Mouse (Mus musculus) liver, postnatal 0 days (tissue): ENCODE data around the gene Mrpl28. TPM values are rescaled to one million over a fixed set of nuclear protein-coding genes. Genes with fewer than 3 reads are reported as not detected.

ENCODE experiments used
- ATAC-seq: fragments of 200-750 bp; cut with Nextera tagmentation; 2 replicates; pipeline ENCODE4 v1.8.0; 2017; ENCODE audit warnings: mild to moderate bottlenecking, moderate library complexity
- DNase-seq: peaks from one replicate; pipeline ENCODE4 v3.0.0-alpha.2; 2016
- H3K27ac ChIP-seq: fragments of 300-500 bp; sonication (generic); 2 replicates; pipeline ENCODE4 v1.5.1; 2014; ENCODE audit warnings: antibody characterized with exemption, moderate library complexity, mild to moderate bottlenecking, low read depth
- H3K27me3 ChIP-seq: fragments of 300-500 bp; sonication (generic); 2 replicates; pipeline ENCODE4 v1.6.1; 2014; ENCODE audit warnings: low read length, control low read depth, mixed read lengths; ENCODE audit not compliant: insufficient read depth
- H3K36me3 ChIP-seq: fragments of 300-500 bp; sonication (generic); replicated peaks from 2 replicates; pipeline ENCODE4 v1.6.1; 2014; ENCODE audit warnings: mild to moderate bottlenecking, control low read depth, low read length, moderate library complexity, mixed read lengths; ENCODE audit not compliant: insufficient read depth
- H3K4me1 ChIP-seq: fragments of 300-500 bp; sonication (generic); 2 replicates; pipeline ENCODE4 v1.6.1; 2014; ENCODE audit warnings: antibody characterized with exemption, mild to moderate bottlenecking, control low read depth; ENCODE audit not compliant: insufficient read depth
- H3K4me2 ChIP-seq: fragments of 300-500 bp; sonication (generic); 2 replicates; pipeline ENCODE4 v1.6.1; 2014; ENCODE audit warnings: low read depth, mild to moderate bottlenecking, low read length, moderate library complexity, mixed read lengths
- H3K4me3 ChIP-seq: fragments of 300-500 bp; sonication (generic); 2 replicates; pipeline ENCODE4 v1.5.1; 2014; ENCODE audit warnings: low read depth, low read length
- H3K9ac ChIP-seq: fragments of 300-500 bp; sonication (generic); replicated peaks from 2 replicates; pipeline ENCODE4 v1.6.1; 2014; ENCODE audit warnings: mild to moderate bottlenecking, moderate library complexity
- H3K9me3 ChIP-seq: fragments of 300-500 bp; sonication (generic); 2 replicates; pipeline ENCODE4 v1.6.1; 2016; ENCODE audit warnings: mild to moderate bottlenecking, control low read depth, low read length, mixed read lengths
- CTCF ChIP-seq: sonication (generic); IDR thresholded peaks from 2 replicates; pipeline ENCODE4 v1.5.1; 2016; ENCODE audit warnings: antibody characterized with exemption, low read depth
- EP300 ChIP-seq: IDR thresholded peaks from 2 replicates; pipeline ENCODE4 v1.6.1; 2016; ENCODE audit warnings: antibody characterized with exemption, low read depth, mild to moderate bottlenecking
- WGBS: fragments of 180-500 bp; shearing (Covaris S2); extraction: QIAGEN DNeasy Blood & Tissue Kit; methylation state at CpG from one replicate; pipeline ENCODE4 v1.1.7; 2014; ENCODE audit not compliant: insufficient replicate concordance; 5-methylcytosine and 5-hydroxymethylcytosine counted together
- polyA plus RNA-seq: library from polyadenylated mRNA; unstranded; fragments of >200 nt; fragmentation: Nextera tagmentation; extraction: Ambion mirVana; gene quantifications from 2 replicates; pipeline ENCODE4 v1.2.1, GENCODE M21; 2015

Gene Mrpl28
- polyA plus RNA-seq, 1 experiment from 2014 or later: 85.9 TPM

DNA sequence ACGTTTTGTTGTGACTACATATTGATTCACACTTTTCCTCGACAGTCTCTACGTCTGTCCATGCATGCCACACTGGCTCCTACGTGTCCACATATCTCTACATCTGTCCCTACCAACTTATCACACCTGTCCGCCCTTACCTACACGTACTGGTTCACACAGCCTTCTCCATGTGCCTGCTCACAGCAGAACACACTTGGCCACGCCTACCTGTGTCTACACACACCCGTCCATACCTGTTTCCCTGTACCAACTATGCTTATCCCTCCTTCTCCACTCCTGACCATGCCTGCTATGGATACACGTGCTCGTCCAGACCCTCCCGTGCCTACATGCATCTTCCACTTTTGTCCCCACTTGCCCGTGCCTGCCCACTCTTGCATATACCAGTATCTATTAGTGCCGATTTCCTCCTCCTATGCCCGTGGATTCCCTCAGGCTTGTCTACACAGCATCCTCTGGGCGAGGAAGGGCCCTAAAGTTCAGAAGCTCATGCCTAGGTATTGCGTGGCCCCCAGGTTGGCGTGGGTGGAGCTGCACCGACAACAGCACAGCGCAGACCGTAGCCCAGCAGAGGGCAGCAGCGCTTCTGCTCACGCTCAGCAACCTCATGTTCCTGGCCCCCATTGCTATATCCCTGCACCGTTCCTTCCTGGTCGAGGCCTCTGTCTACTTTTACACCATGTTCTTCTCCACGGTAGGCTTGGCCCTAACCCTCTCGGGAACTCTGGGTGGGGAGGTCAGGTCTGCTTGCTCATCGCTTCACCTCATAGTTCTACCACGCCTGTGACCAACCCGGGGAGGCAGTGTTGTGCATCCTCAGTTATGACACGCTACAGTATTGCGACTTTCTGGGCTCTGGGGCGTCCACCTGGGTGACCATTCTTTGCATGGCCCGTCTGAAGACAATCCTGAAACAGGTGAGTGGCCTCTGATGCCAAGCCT is 3.3 kb upstream of the Mrpl28 start:
- Histone ChIP-seq H3K9me3 (no peaks in the 10 kb centered on the region), H3K36me3 (no peaks in the 10 kb centered on the region), H3K9ac (no peak overlapping the region), H3K4me3 (no peak overlapping the region), H3K27me3 (peaks cover 3% of the 10 kb centered on the region; the same call in 1 of the 2 replicates), H3K4me2 (no peak overlapping the region), H3K27ac (no peak overlapping the region), H3K4me1 (peaks cover 16% of the 10 kb centered on the region)
- DNase-seq: peak; percentile 82
- WGBS: 38% methylated on average over 33 of the region's 33 CpGs
- peak; percentile 89 for TF ChIP-seq CTCF
- TF ChIP-seq EP300: no peak
- ATAC-seq: peak; percentile 48; the same call in 1 of the 2 replicates

DNA sequence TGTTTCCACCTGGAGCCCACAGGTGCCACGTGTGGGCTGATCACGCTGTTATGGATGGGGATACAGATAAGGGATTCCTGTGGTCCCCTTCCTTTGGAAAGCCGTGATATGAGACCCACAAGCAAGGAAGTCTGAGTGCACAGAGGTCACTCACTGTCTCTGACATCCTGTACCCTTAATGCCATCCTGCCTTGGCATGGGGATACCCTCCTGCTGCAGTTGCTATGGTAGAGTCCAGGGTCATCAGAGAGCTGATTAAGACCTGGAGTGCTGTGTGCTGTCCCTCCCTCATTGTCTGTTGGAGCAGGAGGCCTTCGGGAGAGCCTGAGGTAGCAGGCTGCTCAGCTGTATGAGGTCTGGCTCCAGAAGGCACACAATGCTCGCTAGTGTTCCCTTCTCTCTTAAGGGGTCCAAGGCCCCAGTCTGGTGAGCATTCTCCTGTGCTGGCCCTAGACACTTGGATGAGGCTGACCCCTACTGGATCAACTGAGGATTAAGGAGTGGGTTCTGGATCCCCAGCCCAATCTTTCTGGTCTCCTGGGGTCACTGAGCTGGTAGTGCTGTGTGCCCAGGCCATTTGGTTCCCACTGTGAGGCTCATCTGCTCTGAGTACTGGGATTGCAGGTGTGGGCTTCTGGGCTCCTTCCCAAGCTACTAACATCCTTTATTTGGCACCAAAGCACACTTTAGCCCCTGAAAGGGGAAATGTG is 714 bp upstream of the Mrpl28 start:
- peak overlapping the region; percentile 88; the same call in 1 of the 2 replicates for H3K4me3 ChIP-seq
- no peak for ATAC-seq
- peaks cover 15% of the 10 kb centered on the region for H3K36me3 ChIP-seq
- H3K4me2 ChIP-seq: no peak overlapping the region; the same call in 1 of the 2 replicates
- no peak overlapping the region for H3K9ac ChIP-seq
- H3K9me3 ChIP-seq: no peaks in the 10 kb centered on the region
- DNase-seq: no peak
- H3K27me3 ChIP-seq: no peaks in the 10 kb centered on the region
- WGBS: 64% methylated on average over 5 of the region's 5 CpGs
- no peak overlapping the region for H3K27ac ChIP-seq
- TF ChIP-seq CTCF (no peak), EP300 (no peak)
- peaks cover 7% of the 10 kb centered on the region for H3K4me1 ChIP-seq

- Histone ChIP-seq H3K27me3 (no peaks in the 10 kb centered on the region), H3K9me3 (no peaks in the 10 kb centered on the region), H3K36me3 (peaks cover 31% of the 10 kb centered on the region), H3K9ac (peak overlapping the region; percentile 79), H3K27ac (no peak overlapping the region), H3K4me1 (peaks cover 7% of the 10 kb centered on the region), H3K4me2 (peak overlapping the region; percentile 69), H3K4me3 (peak overlapping the region; percentile 88)
- no peak for ATAC-seq
- DNase-seq: no peak
- TF ChIP-seq EP300: no peak
- TF ChIP-seq CTCF: no peak
- WGBS: 81% methylated on average over 7 of the region's 7 CpGs
These were observed 1.3 kb downstream of the Mrpl28 start for GRCm38 (mm10) chr17:26124560-26124959.

DNA sequence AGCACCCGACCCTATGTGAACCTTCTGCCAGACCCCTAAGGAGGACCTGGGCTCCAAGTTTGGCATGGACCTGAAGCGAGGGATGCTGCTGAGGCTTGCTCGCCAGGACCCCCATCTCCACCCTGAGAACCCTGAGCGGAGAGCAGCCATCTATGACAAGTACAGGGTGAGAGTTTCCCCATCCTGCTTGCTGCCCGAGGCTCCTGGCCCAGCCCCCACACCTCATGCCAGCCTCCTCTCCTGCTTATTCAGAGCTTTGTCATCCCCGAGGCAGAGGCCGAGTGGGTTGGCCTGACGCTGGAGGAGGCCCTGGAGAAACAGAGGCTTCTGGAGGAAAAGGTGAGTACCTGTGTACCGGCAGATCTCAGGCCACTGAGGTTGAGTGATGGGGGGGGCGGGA is 1.9 kb downstream of the Mrpl28 start:
- Histone ChIP-seq H3K4me3 (no peak overlapping the region), H3K4me1 (peaks cover 7% of the 10 kb centered on the region), H3K27me3 (no peaks in the 10 kb centered on the region), H3K4me2 (no peak overlapping the region), H3K9ac (no peak overlapping the region), H3K36me3 (peaks cover 37% of the 10 kb centered on the region), H3K27ac (no peak overlapping the region), H3K9me3 (no peaks in the 10 kb centered on the region)
- no peak for TF ChIP-seq CTCF
- TF ChIP-seq EP300: no peak
- DNase-seq (no peak), ATAC-seq (no peak)
- 87% methylated on average over 10 of the region's 10 CpGs for WGBS

- Histone ChIP-seq H3K27ac (no peak overlapping the region), H3K36me3 (peaks cover 35% of the 10 kb centered on the region)
- DNase-seq: no peak
These were observed 7.9 kb downstream of the Mrpl28 start for GRCm38 (mm10) chr17:26131062-26131732.

More at GRCm38 (mm10) chr17:26131062-26131732, 7.9 kb downstream of the Mrpl28 start:
- Histone ChIP-seq H3K4me1 (no peaks in the 10 kb centered on the region), H3K27me3 (no peaks in the 10 kb centered on the region), H3K9ac (no peak overlapping the region), H3K9me3 (no peaks in the 10 kb centered on the region), H3K4me2 (no peak overlapping the region), H3K4me3 (no peak overlapping the region)
- no peak for TF ChIP-seq CTCF
- no peak for TF ChIP-seq EP300
- 87% methylated on average over 18 of the region's 18 CpGs for WGBS
- ATAC-seq: no peak
